Mouse (Mus musculus) lung, adult 2 months (tissue): ENCODE measurements around the gene Med9.

Source experiments
- CTCF ChIP-seq: fragments of 200-500 bp; IDR thresholded peaks from 2 replicates; pipeline ENCODE4 v1.5.1; 2011; ENCODE audit warnings: mild to moderate bottlenecking, low read length, control low read depth; ENCODE audit not compliant: insufficient read depth
- POLR2A ChIP-seq: fragments of 200-500 bp; IDR thresholded peaks from 2 replicates; pipeline ENCODE4 v1.6.1; 2011; ENCODE audit warnings: low read depth, mild to moderate bottlenecking, control low read depth, low read length, borderline replicate concordance; ENCODE audit errors: extremely low read depth

DNA sequence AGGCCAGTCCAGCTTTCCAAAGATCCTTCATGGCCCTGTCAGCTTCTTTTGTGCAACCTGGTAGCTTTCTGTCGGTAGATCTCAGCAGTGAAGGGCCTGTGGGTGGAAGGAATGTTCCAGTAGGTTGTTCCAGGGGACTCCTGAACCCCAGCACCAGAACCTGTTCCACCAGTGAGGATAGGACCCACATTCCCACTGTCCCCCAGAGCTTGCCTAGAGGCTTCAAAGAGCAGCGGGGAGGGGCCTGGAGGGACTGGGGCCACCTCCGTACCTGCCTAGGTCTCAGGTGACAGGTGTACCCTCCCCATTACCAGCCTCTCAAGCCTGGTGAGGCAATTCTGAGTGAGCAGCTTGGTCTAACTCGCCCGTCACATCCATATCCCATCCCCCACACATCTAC is 22.8 kb downstream of the Med9 start:
- no peak for TF ChIP-seq CTCF
- TF ChIP-seq POLR2A: no peak
